ENCODE assay signal across 7 mouse cellular contexts in genomic region chr19:5460465-5460911, GRCm38 (mm10). TPM values are rescaled to one million over a fixed set of nuclear protein-coding genes. Genes with fewer than 3 reads are reported as not detected.
A peak's percentile ranks its signal among the peaks of the same experiment; 100 is the strongest.
DNase-seq lines count a peak whose midpoint lies in the region; ATAC-seq and TF ChIP-seq lines count a peak whose summit lies in the region.

Gene Fibp (plus strand): TSS chr19:5460615.

- 0% methylated on average over 32 of the region's 32 CpGs for WGBS in intestine, postnatal 0 days
- under 1% methylated on average over 32 of the region's 32 CpGs for WGBS in limb, embryonic 10.5 days
- 0% methylated on average over 32 of the region's 32 CpGs for WGBS in midbrain, embryonic 13.5 days

- peak; percentile 69 for ATAC-seq in intestine, postnatal 0 days
- peak; percentile 55 for ATAC-seq in midbrain, embryonic 13.5 days

- peak within 1 kb of the TSS; percentile 78 for H3K9ac ChIP-seq in intestine, postnatal 0 days (ENCODE audit: low read depth, low read length)
- H3K9ac ChIP-seq in midbrain, embryonic 13.5 days (replicated peaks): peak within 1 kb of the TSS; percentile 85

- H3K36me3 ChIP-seq in intestine, postnatal 0 days (ENCODE audit: control insufficient read depth, insufficient read depth): peaks cover 29% of the 10 kb centered on the region
- H3K36me3 ChIP-seq in limb, embryonic 10.5 days: peaks cover 44% of the 10 kb centered on the region
- peaks cover 27% of the 10 kb centered on the region for H3K36me3 ChIP-seq in midbrain, embryonic 13.5 days

- peak; percentile 82 for DNase-seq in adrenal gland, adult 8-10 months
- peak; percentile 88 for DNase-seq in embryo, embryonic 9.5 days (ENCODE audit: extremely low spot score)
- no peak for DNase-seq in gonadal fat pad, adult 2 months (ENCODE audit: low read depth)
- peak; percentile 97 for DNase-seq in limb, embryonic 10.5 days (ENCODE audit: low spot score)
- peak; percentile 78 for DNase-seq in spleen, adult 12 weeks (ENCODE audit: low spot score)

- peak within 1 kb of the TSS; percentile 88 for H3K4me2 ChIP-seq in intestine, postnatal 0 days (replicated peaks; ENCODE audit: low read depth)
- peak within 1 kb of the TSS; percentile 86 for H3K4me2 ChIP-seq in midbrain, embryonic 13.5 days (replicated peaks)

- no peaks in the 10 kb centered on the region for H3K9me3 ChIP-seq in intestine, postnatal 0 days (ENCODE audit: control insufficient read depth)
- no peaks in the 10 kb centered on the region for H3K9me3 ChIP-seq in limb, embryonic 10.5 days (replicated peaks)
- H3K9me3 ChIP-seq in midbrain, embryonic 13.5 days: no peaks in the 10 kb centered on the region

- H3K27ac ChIP-seq in intestine, postnatal 0 days (ENCODE audit: low read depth, low read length): peak within 1 kb of the TSS; percentile 46; the same call in 1 of the 2 replicates
- peak within 1 kb of the TSS; percentile 89 for H3K27ac ChIP-seq in limb, embryonic 10.5 days
- H3K27ac ChIP-seq in midbrain, embryonic 13.5 days: peak within 1 kb of the TSS; percentile 82

- peaks cover 4% of the 10 kb centered on the region; the same call in 1 of the 2 replicates for H3K4me1 ChIP-seq in intestine, postnatal 0 days (replicated peaks; ENCODE audit: control insufficient read depth, insufficient read depth, low read length)
- H3K4me1 ChIP-seq in limb, embryonic 10.5 days: peaks cover 53% of the 10 kb centered on the region
- H3K4me1 ChIP-seq in midbrain, embryonic 13.5 days (replicated peaks): peaks cover 58% of the 10 kb centered on the region

- H3K4me3 ChIP-seq in intestine, postnatal 0 days (ENCODE audit: low read depth, low read length): peak within 1 kb of the TSS; percentile 80
- H3K4me3 ChIP-seq in limb, embryonic 10.5 days: peak within 1 kb of the TSS; percentile 85
- peak within 1 kb of the TSS; percentile 77 for H3K4me3 ChIP-seq in midbrain, embryonic 13.5 days (replicated peaks)

- H3K27me3 ChIP-seq in intestine, postnatal 0 days (replicated peaks; ENCODE audit: control insufficient read depth, insufficient read depth, low read length): no peaks in the 10 kb centered on the region
- peaks cover 11% of the 10 kb centered on the region for H3K27me3 ChIP-seq in limb, embryonic 10.5 days (ENCODE audit: low read depth, poor library complexity, severe bottlenecking)
- H3K27me3 ChIP-seq in midbrain, embryonic 13.5 days: peaks cover 15% of the 10 kb centered on the region

- no peak for TF ChIP-seq CTCF in intestine, postnatal 0 days (IDR thresholded peaks at IDR 0.05; ENCODE audit: low read depth)

RNA-seq across cellular contexts. Expression of gene Fibp, which starts in this region (rescaled TPM):
- 100 to 1,000 TPM in 2 of 4 experiments, 10 to 100 TPM in 2; 95.6 to 139 (median 110) TPM for total RNA-seq in adrenal gland, adult 8-10 months (2022)
- 126 and 132 TPM in 2 replicates for polyA plus RNA-seq in gonadal fat pad, adult 2 months (2012; rRNA removed)
- polyA plus RNA-seq in intestine, postnatal 0 days (2015; fragmentation: Nextera tagmentation; extraction: Ambion mirVana): 116 and 130 TPM in 2 replicates
- polyA plus RNA-seq in limb, embryonic 10.5 days (2016; fragmentation: Nextera tagmentation; extraction: Ambion mirVana): 111 and 132 TPM in 2 replicates
- 183 and 192 TPM in 2 replicates for polyA plus RNA-seq in midbrain, embryonic 13.5 days (2015; fragmentation: Nextera tagmentation; extraction: Ambion mirVana)
